In the genomic region with DNA sequence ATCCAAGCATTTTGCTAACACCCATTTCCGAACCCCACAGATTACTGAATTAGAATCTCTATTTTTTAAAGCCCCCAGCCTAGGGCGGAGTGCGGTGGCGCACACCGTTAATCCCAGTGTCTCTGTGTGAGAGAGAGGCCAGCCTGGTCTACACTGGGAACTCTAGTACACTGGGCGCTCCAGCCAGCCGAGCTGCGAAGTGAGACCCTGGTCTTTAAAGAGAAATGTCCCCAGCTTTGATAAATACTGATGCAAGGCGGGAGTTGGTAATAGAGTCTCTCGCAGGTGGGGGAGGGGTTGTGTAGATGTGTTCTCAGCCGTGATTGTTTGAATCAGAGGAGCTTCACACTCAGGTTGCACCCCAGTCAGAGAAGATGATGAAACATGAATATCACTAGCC, we compare ENCODE assay signal across 8 mouse cellular contexts. TPM values are rescaled to one million over a fixed set of nuclear protein-coding genes. Genes with fewer than 3 reads are reported as not detected.
A peak's percentile ranks its signal among the peaks of the same experiment; 100 is the strongest.
DNase-seq lines count a peak whose midpoint lies in the region; ATAC-seq and TF ChIP-seq lines count a peak whose summit lies in the region.

No protein-coding gene starts in this region.

- no peak overlapping the region for H3K27ac ChIP-seq in lung, embryonic 14.5 days (ENCODE audit: low read depth)
- H3K27ac ChIP-seq in embryonic facial prominence, embryonic 10.5 days (replicated peaks): no peak overlapping the region
- peak overlapping the region; percentile 88 for H3K27ac ChIP-seq in hindbrain, embryonic 13.5 days
- peak overlapping the region; percentile 69 for H3K27ac ChIP-seq in midbrain, embryonic 16.5 days (ENCODE audit: low read length)

- H3K9me3 ChIP-seq in lung, embryonic 14.5 days (ENCODE audit: low read depth, low read length): no peaks in the 10 kb centered on the region
- no peaks in the 10 kb centered on the region for H3K9me3 ChIP-seq in embryonic facial prominence, embryonic 10.5 days
- no peaks in the 10 kb centered on the region for H3K9me3 ChIP-seq in hindbrain, embryonic 13.5 days
- H3K9me3 ChIP-seq in midbrain, embryonic 16.5 days (replicated peaks; ENCODE audit: control insufficient read depth, low read length, poor library complexity, severe bottlenecking): no peaks in the 10 kb centered on the region

- no peak for ATAC-seq in lung, embryonic 14.5 days (ENCODE audit: insufficient read depth)
- ATAC-seq in hindbrain, embryonic 13.5 days (ENCODE audit: low FRiP score): peak; percentile 53; the same call in 1 of the 2 replicates
- peak; percentile 80 for ATAC-seq in midbrain, embryonic 16.5 days

- H3K9ac ChIP-seq in lung, embryonic 14.5 days: no peak overlapping the region; the same call in 1 of the 2 replicates
- peak overlapping the region; percentile 71 for H3K9ac ChIP-seq in hindbrain, embryonic 13.5 days
- peak overlapping the region; percentile 37 for H3K9ac ChIP-seq in midbrain, embryonic 16.5 days (ENCODE audit: low read depth, low read length)

- DNase-seq in lung, embryonic 14.5 days: peak; percentile 19
- DNase-seq in lung, postnatal 14 days: no peak
- no peak for DNase-seq in embryonic facial prominence, embryonic 10.5 days (ENCODE audit: low spot score)
- DNase-seq in thymus, postnatal 25 days: no peak
- no peak for DNase-seq in ovary, postnatal 36 days (ENCODE audit: low spot score)
- DNase-seq in embryo, embryonic 10.5 days (ENCODE audit: low spot score): no peak

- no peak for TF ChIP-seq CTCF in lung, embryonic 14.5 days (IDR thresholded peaks at IDR 0.05; ENCODE audit: low read depth)

- WGBS in lung, embryonic 14.5 days: 4% methylated on average over 11 of the region's 11 CpGs
- under 1% methylated on average over 11 of the region's 11 CpGs for WGBS in embryonic facial prominence, embryonic 10.5 days
- 3% methylated on average over 11 of the region's 11 CpGs for WGBS in hindbrain, embryonic 13.5 days
- 2% methylated on average over 11 of the region's 11 CpGs for WGBS in midbrain, embryonic 16.5 days

- H3K36me3 ChIP-seq in lung, embryonic 14.5 days (ENCODE audit: insufficient read depth): no peaks in the 10 kb centered on the region
- no peaks in the 10 kb centered on the region for H3K36me3 ChIP-seq in embryonic facial prominence, embryonic 10.5 days (replicated peaks)
- no peaks in the 10 kb centered on the region for H3K36me3 ChIP-seq in hindbrain, embryonic 13.5 days
- H3K36me3 ChIP-seq in midbrain, embryonic 16.5 days (ENCODE audit: control insufficient read depth, insufficient read depth, low read length): no peaks in the 10 kb centered on the region

- peak overlapping the region; percentile 57 for H3K4me2 ChIP-seq in lung, embryonic 14.5 days
- H3K4me2 ChIP-seq in hindbrain, embryonic 13.5 days: peak overlapping the region; percentile 64
- peak overlapping the region; percentile 68 for H3K4me2 ChIP-seq in midbrain, embryonic 16.5 days (ENCODE audit: low read length)

- H3K4me3 ChIP-seq in lung, embryonic 14.5 days (ENCODE audit: low read depth, low read length): peak overlapping the region; percentile 23
- peak overlapping the region; percentile 54 for H3K4me3 ChIP-seq in embryonic facial prominence, embryonic 10.5 days
- peak overlapping the region; percentile 38 for H3K4me3 ChIP-seq in hindbrain, embryonic 13.5 days
- H3K4me3 ChIP-seq in midbrain, embryonic 16.5 days (ENCODE audit: low read depth, low read length): peak overlapping the region; percentile 37

- peaks cover 2% of the 10 kb centered on the region for H3K4me1 ChIP-seq in lung, embryonic 14.5 days (ENCODE audit: insufficient read depth)
- peaks cover 63% of the 10 kb centered on the region for H3K4me1 ChIP-seq in embryonic facial prominence, embryonic 10.5 days
- peaks cover 28% of the 10 kb centered on the region for H3K4me1 ChIP-seq in hindbrain, embryonic 13.5 days (replicated peaks)
- peaks cover 17% of the 10 kb centered on the region for H3K4me1 ChIP-seq in midbrain, embryonic 16.5 days (ENCODE audit: control insufficient read depth, insufficient read depth, low read length)

- peaks cover 38% of the 10 kb centered on the region for H3K27me3 ChIP-seq in lung, embryonic 14.5 days (ENCODE audit: insufficient read depth, low read length)
- peaks cover 83% of the 10 kb centered on the region for H3K27me3 ChIP-seq in embryonic facial prominence, embryonic 10.5 days (replicated peaks; ENCODE audit: low read depth, poor library complexity, severe bottlenecking)
- peaks cover 68% of the 10 kb centered on the region for H3K27me3 ChIP-seq in hindbrain, embryonic 13.5 days
- no peaks in the 10 kb centered on the region; the same call in 1 of the 2 replicates for H3K27me3 ChIP-seq in midbrain, embryonic 16.5 days (ENCODE audit: control insufficient read depth, insufficient read depth, low read depth, low read length)

RNA-seq across cellular contexts. Expression of a gene that starts 1.5 kb away (rescaled TPM):
- 0.24 and 0.25 TPM in 2 replicates for polyA plus RNA-seq in lung, embryonic 14.5 days (2014; fragmentation: Nextera tagmentation; extraction: Ambion mirVana)
- polyA plus RNA-seq in embryonic facial prominence, embryonic 10.5 days (2016; fragmentation: Nextera tagmentation; extraction: Ambion mirVana): 0.28 and 0.77 TPM in 2 replicates
- 23.8 and 25.2 TPM in 2 replicates for polyA plus RNA-seq in hindbrain, embryonic 13.5 days (2015; fragmentation: Nextera tagmentation; extraction: Ambion mirVana)
- polyA plus RNA-seq in midbrain, embryonic 16.5 days (2015; fragmentation: Nextera tagmentation; extraction: Ambion mirVana): 26.7 and 28.0 TPM in 2 replicates

RNA-seq across cellular contexts. Expression of a gene that starts 21.5 kb away (rescaled TPM):
- polyA plus RNA-seq in lung, embryonic 14.5 days (2014; fragmentation: Nextera tagmentation; extraction: Ambion mirVana): 0.57 and 1.6 TPM in 2 replicates
- polyA plus RNA-seq in embryonic facial prominence, embryonic 10.5 days (2016; fragmentation: Nextera tagmentation; extraction: Ambion mirVana): 1.5 and 1.7 TPM in 2 replicates
- polyA plus RNA-seq in hindbrain, embryonic 13.5 days (2015; fragmentation: Nextera tagmentation; extraction: Ambion mirVana): 21.4 and 22.1 TPM in 2 replicates
- polyA plus RNA-seq in midbrain, embryonic 16.5 days (2015; fragmentation: Nextera tagmentation; extraction: Ambion mirVana): 52.8 and 57.7 TPM in 2 replicates

RNA-seq across cellular contexts. Expression of a gene that starts 27.5 kb away (rescaled TPM):
- polyA plus RNA-seq in lung, embryonic 14.5 days (2014; fragmentation: Nextera tagmentation; extraction: Ambion mirVana): 14.8 and 15.8 TPM in 2 replicates
- 17.4 and 18.2 TPM in 2 replicates for polyA plus RNA-seq in embryonic facial prominence, embryonic 10.5 days (2016; fragmentation: Nextera tagmentation; extraction: Ambion mirVana)
- 13.1 and 13.9 TPM in 2 replicates for polyA plus RNA-seq in hindbrain, embryonic 13.5 days (2015; fragmentation: Nextera tagmentation; extraction: Ambion mirVana)
- 16.2 and 16.9 TPM in 2 replicates for polyA plus RNA-seq in midbrain, embryonic 16.5 days (2015; fragmentation: Nextera tagmentation; extraction: Ambion mirVana)

Comparison
In these comparisons a context has a peak if more than half of its experiments do, and no peak if none do; other contexts are left out.
1. H3K27ac ChIP-seq: peak in hindbrain, embryonic 13.5 days (single experiment) and midbrain, embryonic 16.5 days (single experiment); none in lung, embryonic 14.5 days (single experiment) and embryonic facial prominence, embryonic 10.5 days (single experiment).
2. RNA of a gene that starts 1.5 kb away (polyA plus RNA-seq): 26.7 to 28.0 TPM in midbrain, embryonic 16.5 days and 23.8 to 25.2 TPM in hindbrain, embryonic 13.5 days; 0.28 to 0.77 TPM in embryonic facial prominence, embryonic 10.5 days and 0.24 to 0.25 TPM in lung, embryonic 14.5 days; every median in the first group is over 10 times any median in the second.
3. Peak in every context shown above with its lines, with median percentiles within 50 percentile points of each other: H3K4me2 ChIP-seq and H3K4me3 ChIP-seq.